Mouse (Mus musculus) embryonic stem cell, embryonic (primary cell): ENCODE data around the gene Ttll8.

Source experiments
- CTCF ChIA-PET, 4 experiments: fragments of 300-600 bp in 2 of 4; fragments of 350-600 bp in 2 of 4; sonication (Branson Sonifier 250); formaldehyde crosslinking; loops; one replicate each; lab custom pipeline; 2022; ENCODE audit warnings: inconsistent platforms in 2 of 4; lab: Charles Lee
- POLR2A ChIA-PET, 4 experiments: fragments of 300-600 bp in 2 of 4; fragments of 350-600 bp in 2 of 4; sonication (Branson Sonifier 250); formaldehyde crosslinking; loops; one replicate each; lab custom pipeline; 2022; ENCODE audit warnings: antibody characterized with exemption in 4 of 4, inconsistent platforms in 1 of 4; lab: Charles Lee

The Ttll8 gene

GRCm38 (mm10) chr15:88851076-88851475 lies 103.1 kb downstream of the Ttll8 start:
- ChIA-PET POLR2A (interaction anchor here in 3 of 4 experiments (0.7 to 9.8 kb wide), 11 partner anchors 11 to 55 kb away, joined by 3 to 199 read pairs (median 4); partner anchors contain the start of gene Pim3 (in 3 of the 3)), CTCF (interaction anchor here (0.5 to 2.4 kb wide), 7 partner anchors 12 to 1216 kb away, joined by 3 to 10 read pairs (median 5); partner anchors contain the start of gene Hdac10 (in 1 of the 4))

GRCm38 (mm10) chr15:88850146-88850826 lies 103.9 kb downstream of the Ttll8 start:
- POLR2A ChIA-PET: interaction anchor here in 3 of 4 experiments (0.5 to 9.8 kb wide), 19 partner anchors 9 to 327 kb away, joined by 3 to 199 read pairs (median 4); partner anchors contain the start of gene Pim3 (in 3 of the 3)
- CTCF ChIA-PET: interaction anchor here in 2 of 4 experiments (1.0 to 1.3 kb wide), 4 partner anchors 10 to 278 kb away, joined by 3 to 4 read pairs (median 3); partner anchors contain the start of gene Hdac10 (in 1 of the 2)

GRCm38 (mm10) chr15:88849621-88850020 lies 104.6 kb downstream of the Ttll8 start:
- CTCF ChIA-PET: interaction anchor here in 1 of 4 experiments (1.0 to 1.1 kb wide), 2 partner anchors 9 to 12 kb away, joined by 3 read pairs; no protein-coding TSS in a partner anchor
- POLR2A ChIA-PET: interaction anchor here in 3 of 4 experiments (0.5 to 9.8 kb wide), 14 partner anchors 8 to 328 kb away, joined by 3 to 199 read pairs (median 3); partner anchors contain the start of gene Pim3 (in 3 of the 3)

GRCm38 (mm10) chr15:88848661-88849060 lies 105.6 kb downstream of the Ttll8 start:
- ChIA-PET POLR2A (interaction anchor here in 3 of 4 experiments (0.7 to 9.8 kb wide), 5 partner anchors 12 to 28 kb away, joined by 3 to 199 read pairs (median 54); partner anchors contain the start of gene Pim3 (in 1 of the 3)), CTCF (no interaction called here)

GRCm38 (mm10) chr15:88844966-88845365 lies 109.3 kb downstream of the Ttll8 start:
- ChIA-PET CTCF (interaction anchor here in 3 of 4 experiments (0.8 to 1.4 kb wide), 5 partner anchors 9 to 283 kb away, joined by 3 to 5 read pairs (median 3); no protein-coding TSS in a partner anchor), POLR2A (interaction anchor here in 2 of 4 experiments (0.8 to 4.7 kb wide), 10 partner anchors 8 to 21 kb away, joined by 3 to 27 read pairs (median 6); partner anchors contain the start of gene Pim3 (in 2 of the 2))

GRCm38 (mm10) chr15:88843486-88844097 lies 110.6 kb downstream of the Ttll8 start:
- CTCF ChIA-PET: interaction anchor here in 1 of 4 experiments (0.9 kb wide), 1 partner anchor 33 kb away, joined by 3 read pairs; no protein-coding TSS in a partner anchor
- POLR2A ChIA-PET: interaction anchor here in 2 of 4 experiments (0.6 to 4.7 kb wide), 11 partner anchors 9 to 96 kb away, joined by 3 to 27 read pairs (median 4); partner anchors contain the start of gene Pim3 (in 1 of the 2)

GRCm38 (mm10) chr15:88842300-88842673 lies 111.9 kb downstream of the Ttll8 start:
- ChIA-PET CTCF (no interaction called here), POLR2A (interaction anchor here in 2 of 4 experiments (1.0 to 3.3 kb wide), 5 partner anchors 10 to 73 kb away, joined by 3 to 20 read pairs (median 4); partner anchors contain the start of gene Pim3 (in 1 of the 2))

- POLR2A ChIA-PET: interaction anchor here in 3 of 4 experiments (0.7 to 3.3 kb wide), 10 partner anchors 8 to 73 kb away, joined by 3 to 20 read pairs (median 4); partner anchors contain the start of gene Pim3 (in 1 of the 3)
- CTCF ChIA-PET: interaction anchor here in 2 of 4 experiments (0.6 to 1.3 kb wide), 3 partner anchors 20 to 354 kb away, joined by 6 to 7 read pairs (median 6); partner anchors contain the start of gene Dennd6b (in 1 of the 2)
Observed at GRCm38 (mm10) chr15:88841580-88842299, 112.5 kb downstream of the Ttll8 start.

- CTCF ChIA-PET: interaction anchor here in 2 of 4 experiments (0.7 to 1.3 kb wide), 3 partner anchors 35 to 355 kb away, joined by 3 to 7 read pairs (median 6); partner anchors contain the start of gene Dennd6b (in 1 of the 2)
- POLR2A ChIA-PET: interaction anchor here in 3 of 4 experiments (0.7 to 3.3 kb wide), 9 partner anchors 9 to 65 kb away, joined by 3 to 20 read pairs (median 3); no protein-coding TSS in a partner anchor
Observed at GRCm38 (mm10) chr15:88841160-88841559, 113.1 kb downstream of the Ttll8 start.
